Mouse (Mus musculus) stomach, postnatal 0 days (tissue): ENCODE measurements at regions not wholly inside any gene's neighbourhood (a gene's known extent, or its start where the extent isn't known, plus 50 kb on each side); places are given as distances from the start of the nearest gene placed in this dataset.

Experiments
- ATAC-seq: fragments of 200-750 bp; cut with Nextera tagmentation; 2 replicates; pipeline ENCODE4 v1.8.0; 2017; ENCODE audit not compliant: low FRiP score, low TSS enrichment
- DNase-seq: peaks from one replicate; pipeline ENCODE4 v3.0.0-alpha.2; 2016; ENCODE audit warnings: low spot score
- H3K27ac ChIP-seq: fragments of 300-500 bp; sonication (generic); replicated peaks from 2 replicates; pipeline ENCODE4 v1.5.1; 2014; ENCODE audit warnings: mild to moderate bottlenecking, control low read depth
- H3K27me3 ChIP-seq: fragments of 300-500 bp; sonication (generic); 2 replicates; pipeline ENCODE4 v1.6.1; 2014; ENCODE audit warnings: low read length; ENCODE audit not compliant: control insufficient read depth, insufficient read depth
- H3K36me3 ChIP-seq: fragments of 300-500 bp; sonication (generic); 2 replicates; pipeline ENCODE4 v1.6.1; 2014; ENCODE audit warnings: low read length, mixed read lengths; ENCODE audit not compliant: control insufficient read depth, insufficient read depth
- H3K4me1 ChIP-seq: fragments of 300-500 bp; sonication (generic); replicated peaks from 2 replicates; pipeline ENCODE4 v1.6.1; 2014; ENCODE audit warnings: antibody characterized with exemption; ENCODE audit not compliant: control insufficient read depth, insufficient read depth
- H3K4me2 ChIP-seq: fragments of 300-500 bp; sonication (generic); replicated peaks from 2 replicates; pipeline ENCODE4 v1.6.1; 2014; ENCODE audit warnings: low read depth, mild to moderate bottlenecking, control low read depth, moderate library complexity
- H3K4me3 ChIP-seq: fragments of 300-500 bp; sonication (generic); 2 replicates; pipeline ENCODE4 v1.5.1; 2014; ENCODE audit warnings: low read depth, low read length, control low read depth
- H3K9ac ChIP-seq: fragments of 300-500 bp; sonication (generic); 2 replicates; pipeline ENCODE4 v1.6.1; 2014; ENCODE audit warnings: mild to moderate bottlenecking, low read length, control low read depth, mixed read lengths
- H3K9me3 ChIP-seq: fragments of 300-500 bp; sonication (generic); 2 replicates; pipeline ENCODE4 v1.6.1; 2016; ENCODE audit warnings: low read length; ENCODE audit not compliant: control insufficient read depth
- CTCF ChIP-seq: IDR thresholded peaks from 2 replicates; pipeline ENCODE4 v1.5.1; 2016; ENCODE audit warnings: antibody characterized with exemption, low read depth, mild to moderate bottlenecking, moderate library complexity
- EP300 ChIP-seq: optimal IDR thresholded peaks from 2 replicates; pipeline ENCODE3; 2016; ENCODE audit warnings: antibody characterized with exemption
- WGBS: fragments of 180-500 bp; shearing (Covaris S2); extraction: QIAGEN DNeasy Blood & Tissue Kit; methylation state at CpG from one replicate; pipeline ENCODE4 v1.1.7; 2014; 5-methylcytosine and 5-hydroxymethylcytosine counted together

DNA sequence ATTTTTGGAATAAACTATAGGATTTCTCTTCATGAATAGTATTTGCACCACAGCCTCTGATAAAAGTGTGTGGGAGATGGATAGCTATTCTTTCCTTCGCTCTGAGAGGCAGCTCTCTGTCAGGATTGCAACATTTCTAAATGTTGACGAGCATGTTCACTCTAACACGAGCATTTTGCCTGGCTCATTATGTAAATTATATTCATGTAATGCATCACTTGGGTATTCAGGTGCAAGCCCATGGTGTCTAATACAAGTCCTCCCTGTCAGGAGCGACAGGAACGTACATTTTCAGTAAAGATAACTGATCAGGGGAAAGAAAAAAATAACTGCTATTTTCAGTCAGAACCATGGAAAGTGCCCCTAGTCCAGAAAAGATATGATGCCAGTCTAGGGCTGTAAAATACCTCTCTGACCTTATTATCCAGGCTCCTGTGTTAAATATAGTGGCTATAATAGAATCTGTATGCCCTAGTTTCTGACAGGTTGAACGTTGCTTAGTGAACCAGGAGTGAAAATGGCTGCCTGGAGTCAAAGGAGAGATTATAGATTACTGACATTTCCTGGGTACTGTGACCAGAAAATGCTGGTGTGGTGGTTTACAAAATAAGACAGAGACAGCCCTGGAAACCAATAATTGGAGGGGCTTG, 523.6 kb downstream of the Meis1 start:
- DNase-seq (no peak), ATAC-seq (no peak)
- no peaks in the 10 kb centered on the region for H3K4me1 ChIP-seq
- no peak overlapping the region for H3K9ac ChIP-seq
- H3K9me3 ChIP-seq: no peaks in the 10 kb centered on the region
- H3K36me3 ChIP-seq: no peaks in the 10 kb centered on the region
- TF ChIP-seq CTCF (no peak), EP300 (no peak)
- H3K27ac ChIP-seq: no peak overlapping the region
- 72% methylated on average over 6 of the region's 6 CpGs for WGBS
- no peak overlapping the region for H3K4me2 ChIP-seq
- no peaks in the 10 kb centered on the region for H3K27me3 ChIP-seq
- no peak overlapping the region for H3K4me3 ChIP-seq

DNA sequence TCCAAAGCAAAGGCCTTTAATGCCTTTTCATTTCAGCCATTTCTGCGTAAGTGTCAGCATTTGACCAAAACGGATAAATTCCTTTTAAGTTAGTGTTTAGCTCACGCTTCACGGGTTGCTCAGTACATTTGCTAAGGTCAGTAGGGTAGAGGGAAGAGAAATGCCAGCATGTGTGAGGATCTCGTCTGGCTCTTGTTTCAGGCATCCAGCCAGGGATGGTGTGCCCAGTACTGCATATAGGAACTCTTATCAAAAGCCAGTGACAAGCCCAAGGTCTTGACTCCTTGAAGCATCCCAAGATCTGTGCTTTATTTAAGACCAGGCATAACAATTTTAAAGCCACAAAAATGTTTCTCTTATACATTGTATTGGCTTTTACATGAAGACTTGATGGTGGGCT, 524.8 kb downstream of the Meis1 start:
- no peaks in the 10 kb centered on the region for H3K4me1 ChIP-seq
- WGBS: 71% methylated on average over 5 of the region's 5 CpGs
- DNase-seq (no peak), ATAC-seq (no peak)
- no peak overlapping the region for H3K27ac ChIP-seq
- no peaks in the 10 kb centered on the region for H3K9me3 ChIP-seq
- TF ChIP-seq CTCF: no peak
- no peak for TF ChIP-seq EP300
- no peaks in the 10 kb centered on the region for H3K36me3 ChIP-seq
- no peak overlapping the region for H3K4me3 ChIP-seq
- H3K9ac ChIP-seq: no peak overlapping the region
- H3K4me2 ChIP-seq: no peak overlapping the region
- no peaks in the 10 kb centered on the region for H3K27me3 ChIP-seq

DNA sequence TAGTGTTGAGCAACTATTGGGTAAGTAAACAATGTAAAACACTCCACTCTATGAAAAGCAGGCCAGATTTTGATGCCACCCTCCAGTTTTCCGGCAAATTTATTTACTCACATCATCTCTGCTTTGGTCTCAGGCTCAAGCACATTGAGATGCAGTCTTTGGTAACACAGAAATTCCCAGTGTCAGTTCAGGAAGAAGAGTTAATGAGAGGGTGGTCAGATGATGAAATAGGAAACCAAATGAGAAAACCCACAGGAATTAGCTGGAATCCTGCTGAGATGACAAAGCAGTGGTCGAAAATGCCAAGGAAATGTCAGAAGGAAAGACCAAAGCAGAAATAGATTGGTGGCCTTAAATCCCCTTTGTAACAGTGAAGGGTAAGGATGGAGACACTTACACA, 525.7 kb downstream of the Meis1 start:
- Histone ChIP-seq H3K36me3 (no peaks in the 10 kb centered on the region), H3K4me3 (no peak overlapping the region), H3K9ac (no peak overlapping the region), H3K27ac (no peak overlapping the region), H3K4me1 (no peaks in the 10 kb centered on the region), H3K4me2 (no peak overlapping the region), H3K27me3 (no peaks in the 10 kb centered on the region), H3K9me3 (no peaks in the 10 kb centered on the region)
- DNase-seq: no peak
- TF ChIP-seq EP300 (no peak), CTCF (no peak)
- WGBS: 41% methylated on average over 2 of the region's 2 CpGs
- no peak for ATAC-seq

DNA sequence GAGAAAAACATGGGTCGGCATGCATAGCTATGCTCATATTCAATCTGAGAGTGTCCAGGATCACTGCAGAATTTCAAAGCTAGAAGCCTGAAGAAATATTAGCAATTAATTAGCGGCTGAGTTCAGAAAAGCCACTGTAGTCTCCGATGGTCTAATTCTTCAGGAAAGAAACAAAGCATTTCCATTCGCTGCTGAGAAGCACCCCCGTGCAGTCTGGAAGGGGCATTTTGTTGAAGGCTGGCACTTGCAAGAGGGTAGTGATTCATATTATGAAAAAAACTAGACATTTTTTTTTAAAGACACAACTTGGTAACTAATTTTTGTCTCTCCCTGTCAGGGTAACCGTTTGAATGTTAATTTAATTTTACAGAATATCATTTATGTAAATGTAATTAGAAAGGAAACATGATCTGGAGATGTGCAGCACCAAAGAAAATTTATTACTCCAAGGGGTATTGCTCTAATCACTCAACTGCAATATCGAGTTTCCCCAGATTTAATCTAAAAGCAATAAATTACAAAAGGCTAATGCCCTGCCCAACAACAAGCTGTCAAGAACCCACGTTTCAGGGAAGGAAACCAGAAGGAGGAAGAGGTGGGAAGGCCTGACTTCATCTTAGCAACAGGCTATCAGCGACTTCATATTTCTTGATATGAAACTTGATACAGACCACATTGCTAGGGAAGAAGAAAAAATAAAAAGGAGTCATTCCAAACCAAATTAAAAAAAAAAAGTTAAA, 529.1 kb downstream of the Meis1 start:
- TF ChIP-seq EP300 (no peak), CTCF (no peak)

DNA sequence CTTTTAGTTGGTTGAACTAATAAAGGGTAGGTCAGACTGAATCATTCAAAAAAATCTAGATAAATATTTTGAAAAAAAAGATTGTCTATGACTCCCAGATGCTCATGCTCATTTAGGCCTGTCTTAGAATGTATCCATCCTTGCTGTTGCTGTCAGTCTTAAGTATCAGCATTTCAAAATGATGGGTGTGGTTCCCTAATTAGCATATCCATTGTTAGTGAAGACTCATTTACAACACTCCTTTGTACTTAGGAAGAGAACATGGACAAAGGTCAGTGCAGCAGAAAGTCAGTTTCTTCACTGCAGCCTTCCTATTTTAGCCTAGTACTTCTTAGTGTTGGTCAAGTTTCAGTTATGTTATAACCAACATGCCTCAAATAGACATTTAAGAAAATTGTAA, 525.2 kb upstream of the Etaa1 start:
- Histone ChIP-seq H3K4me1 (no peaks in the 10 kb centered on the region), H3K36me3 (no peaks in the 10 kb centered on the region), H3K9ac (no peak overlapping the region), H3K27me3 (no peaks in the 10 kb centered on the region), H3K9me3 (no peaks in the 10 kb centered on the region), H3K4me3 (no peak overlapping the region), H3K4me2 (no peak overlapping the region), H3K27ac (no peak overlapping the region)
- ATAC-seq (no peak), DNase-seq (no peak)
- TF ChIP-seq CTCF (no peak), EP300 (no peak)

More for the DNA sequence above, 529.1 kb downstream of the Meis1 start:
- H3K9ac ChIP-seq: no peak overlapping the region
- H3K9me3 ChIP-seq: no peaks in the 10 kb centered on the region
- H3K4me1 ChIP-seq: no peaks in the 10 kb centered on the region
- no peak for ATAC-seq
- no peaks in the 10 kb centered on the region for H3K36me3 ChIP-seq
- DNase-seq: no peak
- no peak overlapping the region for H3K4me2 ChIP-seq
- no peak overlapping the region for H3K27ac ChIP-seq
- WGBS: 56% methylated on average over 9 of the region's 9 CpGs
- H3K4me3 ChIP-seq: no peak overlapping the region
- no peaks in the 10 kb centered on the region for H3K27me3 ChIP-seq

DNA sequence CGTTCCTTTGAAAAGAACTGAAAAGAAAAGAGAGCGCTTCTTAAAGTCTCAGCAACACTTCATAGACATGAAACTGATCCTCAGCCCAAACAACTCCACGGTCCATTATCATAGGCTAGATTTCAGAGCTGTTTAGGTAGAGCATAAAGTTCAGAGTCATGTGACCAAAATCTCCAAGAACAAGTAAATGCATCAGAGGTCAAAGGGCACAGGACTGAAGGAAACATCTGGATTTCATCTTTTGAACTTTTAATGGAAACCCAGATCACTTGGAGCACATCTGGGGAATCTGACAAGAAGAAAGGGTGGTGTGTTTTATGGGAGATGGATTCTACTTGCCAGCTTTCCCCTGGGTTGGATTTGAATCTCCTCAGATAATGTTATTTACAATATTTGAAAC, 497.6 kb upstream of the Etaa1 start:
- H3K4me3 ChIP-seq: no peak overlapping the region
- no peak overlapping the region for H3K4me2 ChIP-seq
- no peak for ATAC-seq
- TF ChIP-seq CTCF (no peak), EP300 (no peak)
- no peaks in the 10 kb centered on the region for H3K4me1 ChIP-seq
- no peak overlapping the region for H3K27ac ChIP-seq
- H3K27me3 ChIP-seq: no peaks in the 10 kb centered on the region
- H3K9me3 ChIP-seq: no peaks in the 10 kb centered on the region
- no peak overlapping the region for H3K9ac ChIP-seq
- H3K36me3 ChIP-seq: no peaks in the 10 kb centered on the region
- WGBS: 59% methylated on average over 3 of the region's 3 CpGs
- DNase-seq: no peak
